Mouse (Mus musculus) E14TG2a.4 (cell line): ENCODE results near the gene Polr3gl.
A peak's percentile ranks its signal among the peaks of the same experiment; 100 is the strongest.

Experiments used
- H3K27me3 ChIP-seq: 2 replicates; pipeline ENCODE4 v1.6.1; 2014; ENCODE audit warnings: low read length, control low read depth; ENCODE audit not compliant: insufficient read depth
- H3K36me3 ChIP-seq: 2 replicates; pipeline ENCODE4 v1.6.1; 2014; ENCODE audit warnings: low read length, control low read depth; ENCODE audit not compliant: insufficient read depth
- H3K4me1 ChIP-seq: replicated peaks from 2 replicates; pipeline ENCODE4 v1.6.1; 2014; ENCODE audit warnings: low read depth, low read length, control low read depth
- H3K4me3 ChIP-seq: replicated peaks from 2 replicates; pipeline ENCODE4 v1.5.1; 2014; ENCODE audit warnings: mild to moderate bottlenecking, low read length
- H3K9me3 ChIP-seq: 2 replicates; pipeline ENCODE4 v1.6.1; 2014; ENCODE audit warnings: low read length, control low read depth
- CTCF ChIP-seq: conservative IDR thresholded peaks from 2 replicates; pipeline ENCODE4 v1.5.1; 2014; ENCODE audit warnings: low read length
- NANOG ChIP-seq: IDR thresholded peaks from 2 replicates; pipeline ENCODE4 v1.6.1; 2014; ENCODE audit warnings: borderline replicate concordance, low read length, mixed read lengths
- POU5F1 ChIP-seq: IDR thresholded peaks from 2 replicates; pipeline ENCODE4 v1.6.1; 2014; ENCODE audit warnings: low read length, borderline replicate concordance

Gene Polr3gl

DNA sequence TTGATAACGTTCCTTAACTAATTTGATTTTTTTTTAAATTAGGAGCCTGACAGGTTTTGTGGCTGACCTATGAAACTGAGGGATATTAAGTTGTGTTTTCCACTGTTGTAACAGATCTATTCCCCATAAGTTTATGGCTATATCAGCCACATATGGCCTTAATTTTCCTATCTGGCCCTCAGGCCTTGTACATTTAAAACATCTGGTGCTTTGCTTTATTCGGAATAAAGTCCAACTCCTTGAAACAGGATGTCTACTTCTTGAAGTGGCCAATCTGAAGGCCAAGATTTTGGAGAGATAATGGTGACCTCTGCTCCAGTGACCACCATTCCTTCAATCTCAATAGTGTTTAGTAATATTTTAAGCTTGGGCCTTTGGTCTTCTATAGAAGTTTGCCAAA lies 54.7 kb downstream of the Polr3gl start:
- H3K4me3 ChIP-seq = no peak overlapping the region
- H3K9me3 ChIP-seq = no peaks in the 10 kb centered on the region
- peaks cover 5% of the 10 kb centered on the region; the same call in 1 of the 2 replicates for H3K4me1 ChIP-seq

DNA sequence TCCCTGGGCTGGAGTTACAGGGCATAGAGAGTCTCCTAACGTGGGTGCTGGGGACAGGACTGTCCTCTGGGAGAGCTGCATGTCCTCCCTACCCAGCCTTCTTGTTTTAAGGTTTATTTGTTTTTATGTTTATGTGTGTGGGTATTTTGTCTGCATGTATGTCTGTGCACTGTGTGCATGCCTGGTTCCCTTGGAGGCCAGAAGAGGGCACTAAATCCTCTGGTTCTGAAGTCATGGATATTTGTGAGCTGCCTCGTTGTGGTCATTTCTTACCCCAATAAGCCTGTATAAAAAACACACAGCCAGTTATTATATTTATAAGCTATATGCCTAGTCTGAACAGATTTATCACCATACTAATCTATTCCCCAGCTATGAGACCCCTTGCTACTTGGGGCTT lies 59.7 kb downstream of the Polr3gl start:
- TF ChIP-seq NANOG (no peak), POU5F1 (no peak), CTCF (peak; percentile 37)
- Histone ChIP-seq H3K9me3 (no peaks in the 10 kb centered on the region), H3K4me3 (no peak overlapping the region), H3K27me3 (peaks cover 8% of the 10 kb centered on the region; the same call in 1 of the 2 replicates), H3K4me1 (no peaks in the 10 kb centered on the region), H3K36me3 (no peaks in the 10 kb centered on the region)

More for the DNA sequence above, 54.7 kb downstream of the Polr3gl start:
- peaks cover 8% of the 10 kb centered on the region; the same call in 1 of the 2 replicates for H3K27me3 ChIP-seq
- no peak for TF ChIP-seq POU5F1
- no peak for TF ChIP-seq CTCF
- no peak for TF ChIP-seq NANOG
- H3K36me3 ChIP-seq = no peaks in the 10 kb centered on the region

GRCm38 (mm10) chr3:96532050-96532449 lies 61.9 kb downstream of the Polr3gl start:
- H3K4me1 ChIP-seq = peaks cover 15% of the 10 kb centered on the region
- TF ChIP-seq POU5F1 (no peak), CTCF (no peak), NANOG (no peak)
- H3K36me3 ChIP-seq = no peaks in the 10 kb centered on the region
- H3K27me3 ChIP-seq = peaks cover 30% of the 10 kb centered on the region
- H3K4me3 ChIP-seq = no peak overlapping the region
- no peaks in the 10 kb centered on the region for H3K9me3 ChIP-seq

DNA sequence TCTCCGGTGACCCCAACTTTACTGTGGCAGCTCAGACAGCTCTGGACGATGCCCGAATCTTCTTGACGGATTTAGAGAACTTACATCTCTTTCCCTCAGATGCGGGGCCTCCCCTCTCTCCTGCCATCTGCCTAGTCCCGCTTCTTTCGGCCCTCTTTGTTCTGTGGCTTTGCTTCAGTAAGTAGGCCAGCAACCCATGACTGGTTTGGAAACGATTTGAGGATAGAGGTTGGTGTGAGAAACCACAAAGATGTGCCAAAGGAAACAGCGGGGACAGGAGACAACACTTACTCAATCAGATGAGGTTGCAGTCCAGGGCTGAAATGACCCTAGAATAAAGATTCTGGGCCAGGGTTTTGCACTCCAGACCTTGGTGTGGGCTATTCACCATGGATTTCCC lies 65.5 kb downstream of the Polr3gl start:
- Histone ChIP-seq H3K27me3 (peaks cover 51% of the 10 kb centered on the region), H3K9me3 (no peaks in the 10 kb centered on the region), H3K4me1 (peaks cover 25% of the 10 kb centered on the region), H3K36me3 (no peaks in the 10 kb centered on the region), H3K4me3 (peak overlapping the region; percentile 80)
- no peak for TF ChIP-seq POU5F1
